Mouse (Mus musculus) midbrain, embryonic 10.5 days (tissue): ENCODE measurements at regions not wholly inside any gene's neighbourhood (a gene's known extent, or its start where the extent isn't known, plus 50 kb on each side); places are given as distances from the start of the nearest gene placed in this dataset.

Experiments
- DNase-seq: peaks from one replicate; pipeline ENCODE4 v3.0.0-alpha.2; 2017; ENCODE audit warnings: low spot score
- H3K27ac ChIP-seq: fragments of 300-500 bp; sonication (generic); replicated peaks from 2 replicates; pipeline ENCODE4 v1.5.1; 2016; ENCODE audit warnings: mild to moderate bottlenecking
- H3K27me3 ChIP-seq: fragments of 300-500 bp; sonication (generic); 2 replicates; pipeline ENCODE4 v1.6.1; 2016; ENCODE audit warnings: low read depth, mild to moderate bottlenecking; ENCODE audit not compliant: poor library complexity, severe bottlenecking
- H3K36me3 ChIP-seq: fragments of 300-500 bp; sonication (generic); 2 replicates; pipeline ENCODE4 v1.6.1; 2016; ENCODE audit warnings: mild to moderate bottlenecking, moderate library complexity
- H3K4me1 ChIP-seq: fragments of 300-500 bp; sonication (generic); 2 replicates; pipeline ENCODE4 v1.6.1; 2016
- H3K4me3 ChIP-seq: fragments of 300-500 bp; sonication (generic); 2 replicates; pipeline ENCODE4 v1.5.1; 2016; ENCODE audit warnings: mild to moderate bottlenecking, moderate library complexity
- H3K9me3 ChIP-seq: fragments of 300-500 bp; sonication (generic); replicated peaks from 2 replicates; pipeline ENCODE4 v1.6.1; 2016; ENCODE audit warnings: mild to moderate bottlenecking
- WGBS: fragments of 180-500 bp; shearing (Covaris S2); methylation state at CpG from one replicate; pipeline ENCODE4 v1.1.7; 2016; 5-methylcytosine and 5-hydroxymethylcytosine counted together

DNA sequence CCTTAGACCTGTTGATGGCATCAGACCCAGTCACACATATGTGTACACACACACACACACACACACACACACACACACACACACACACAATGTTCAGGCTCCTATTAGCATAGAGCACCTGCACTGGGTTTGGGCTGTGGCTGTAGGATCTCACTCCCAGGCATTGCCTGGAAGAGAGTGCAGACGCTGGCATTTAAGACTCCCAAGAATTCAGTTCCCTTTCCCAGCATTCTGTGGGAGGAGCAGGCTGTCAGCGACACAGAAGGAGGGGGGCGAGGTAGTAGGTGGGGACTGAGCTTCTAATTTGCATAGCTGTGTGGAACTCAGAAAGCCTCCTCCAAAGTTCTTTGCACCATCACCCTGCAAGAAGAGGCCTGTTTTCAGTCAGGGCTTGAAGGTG lies 374.2 kb upstream of the Fam49b start:
- Histone ChIP-seq H3K27ac (peak overlapping the region; percentile 38; the same call in 1 of the 2 replicates), H3K27me3 (no peaks in the 10 kb centered on the region), H3K36me3 (no peaks in the 10 kb centered on the region), H3K4me3 (no peak overlapping the region), H3K4me1 (peaks cover 9% of the 10 kb centered on the region), H3K9me3 (no peaks in the 10 kb centered on the region)
- DNase-seq = peak; percentile 40
- WGBS = 9% methylated on average over 3 of the region's 3 CpGs

DNA sequence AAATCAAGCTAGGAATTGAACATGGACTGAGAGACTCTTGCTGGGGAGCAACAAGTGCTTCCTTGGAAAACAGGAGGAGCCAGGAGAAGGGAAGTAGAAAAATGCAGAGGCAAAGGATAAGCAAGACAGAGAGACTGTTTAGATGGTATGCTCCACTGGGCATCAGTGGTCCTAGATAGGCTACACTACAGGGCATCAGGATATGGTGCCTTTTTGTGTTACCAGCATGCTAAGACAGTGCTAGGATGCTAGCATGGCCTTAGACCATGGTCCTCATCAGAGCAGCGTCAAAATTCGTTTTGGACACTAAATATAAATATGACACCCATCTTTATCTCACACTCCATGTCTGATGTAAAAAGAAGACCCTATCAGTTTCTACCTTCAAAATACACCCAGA lies 374.6 kb upstream of the Fam49b start:
- 93% methylated on average over 2 of the region's 2 CpGs for WGBS
- peak overlapping the region; percentile 38; the same call in 1 of the 2 replicates for H3K27ac ChIP-seq
- no peak overlapping the region for H3K4me3 ChIP-seq
- no peaks in the 10 kb centered on the region for H3K27me3 ChIP-seq
- peaks cover 9% of the 10 kb centered on the region for H3K4me1 ChIP-seq
- no peak for DNase-seq
- no peaks in the 10 kb centered on the region for H3K36me3 ChIP-seq
- H3K9me3 ChIP-seq = no peaks in the 10 kb centered on the region

DNA sequence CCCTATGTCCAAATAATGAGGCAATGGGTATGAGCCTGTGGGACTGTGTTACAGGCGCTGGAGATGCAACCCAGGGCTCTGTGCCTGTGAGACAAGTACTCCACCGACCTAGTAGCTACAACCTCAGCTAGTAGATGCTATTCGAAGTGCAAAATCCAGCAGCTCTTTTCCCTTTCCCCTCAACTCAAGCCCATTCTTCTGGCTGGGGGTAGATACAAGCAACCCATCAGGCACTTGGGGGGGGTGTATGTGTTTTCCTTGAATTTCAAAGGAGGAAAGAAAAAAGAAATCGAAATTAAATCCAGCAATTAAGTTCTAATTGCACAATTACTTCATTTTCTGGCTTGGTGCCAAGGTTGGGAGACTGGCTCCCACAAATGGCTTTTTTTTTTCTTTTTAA lies 372.4 kb upstream of the Gm21798 start:
- Histone ChIP-seq H3K9me3 (no peaks in the 10 kb centered on the region), H3K27me3 (no peaks in the 10 kb centered on the region), H3K27ac (no peak overlapping the region), H3K36me3 (no peaks in the 10 kb centered on the region), H3K4me1 (no peaks in the 10 kb centered on the region), H3K4me3 (no peak overlapping the region)
- DNase-seq = no peak
- WGBS = 87% methylated on average over 4 of the region's 4 CpGs

GRCm38 (mm10) chr15:64446411-64447072 lies 371.0 kb upstream of the Gm21798 start:
- H3K36me3 ChIP-seq = no peaks in the 10 kb centered on the region
- DNase-seq = no peak
- H3K4me3 ChIP-seq = no peak overlapping the region
- H3K27ac ChIP-seq = no peak overlapping the region
- WGBS = 73% methylated on average over 9 of the region's 9 CpGs
- no peaks in the 10 kb centered on the region for H3K4me1 ChIP-seq
- no peaks in the 10 kb centered on the region for H3K27me3 ChIP-seq
- H3K9me3 ChIP-seq = no peaks in the 10 kb centered on the region

GRCm38 (mm10) chr15:64447239-64447952 lies 370.1 kb upstream of the Gm21798 start:
- no peak overlapping the region for H3K27ac ChIP-seq
- H3K4me1 ChIP-seq = no peaks in the 10 kb centered on the region
- 78% methylated on average over 5 of the region's 5 CpGs for WGBS
- H3K9me3 ChIP-seq = no peaks in the 10 kb centered on the region
- no peaks in the 10 kb centered on the region for H3K27me3 ChIP-seq
- no peak for DNase-seq
- no peaks in the 10 kb centered on the region for H3K36me3 ChIP-seq
- H3K4me3 ChIP-seq = no peak overlapping the region

DNA sequence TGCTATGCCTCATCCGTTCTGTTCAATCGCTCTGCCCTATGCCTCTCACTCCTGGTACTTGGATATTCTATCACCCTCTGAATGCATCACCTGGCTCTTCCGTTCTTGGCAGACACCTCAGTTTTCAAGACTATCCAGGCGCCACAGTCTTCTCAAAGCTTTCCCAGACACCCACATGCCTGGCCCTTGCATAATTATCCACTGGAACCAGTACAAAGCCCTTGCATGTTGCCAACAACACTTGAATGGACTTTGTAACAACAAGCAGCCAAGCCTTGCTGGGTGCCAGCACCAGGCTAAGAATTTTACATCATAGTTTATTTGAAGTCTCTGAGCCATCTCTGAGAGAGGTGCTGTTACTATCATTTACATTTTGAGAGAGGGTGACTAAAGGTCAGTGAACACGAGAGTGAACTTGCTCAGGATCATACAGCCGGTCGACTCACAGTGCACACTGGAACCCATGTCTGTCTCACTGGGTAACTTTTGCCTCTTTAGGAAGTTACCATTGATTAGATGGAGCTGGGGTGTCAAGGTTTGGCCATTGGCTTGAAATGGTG lies 368.8 kb upstream of the Gm21798 start:
- H3K27me3 ChIP-seq = no peaks in the 10 kb centered on the region
- WGBS = 88% methylated on average over 7 of the region's 7 CpGs
- no peak for DNase-seq
- H3K4me3 ChIP-seq = no peak overlapping the region
- H3K36me3 ChIP-seq = no peaks in the 10 kb centered on the region
- no peaks in the 10 kb centered on the region for H3K4me1 ChIP-seq
- no peak overlapping the region for H3K27ac ChIP-seq
- H3K9me3 ChIP-seq = no peaks in the 10 kb centered on the region

- 86% methylated on average over 1 of the region's 1 CpGs for WGBS
- H3K9me3 ChIP-seq = no peaks in the 10 kb centered on the region
- DNase-seq = no peak
These were observed 346.8 kb upstream of the Gm21798 start for GRCm38 (mm10) chr15:64470743-64471142.

GRCm38 (mm10) chr15:64471597-64471996 lies 345.9 kb upstream of the Gm21798 start:
- H3K36me3 ChIP-seq = no peaks in the 10 kb centered on the region
- WGBS = 74% methylated on average over 2 of the region's 2 CpGs
- no peak overlapping the region for H3K4me3 ChIP-seq
- DNase-seq = no peak
- no peaks in the 10 kb centered on the region for H3K27me3 ChIP-seq
- H3K27ac ChIP-seq = no peak overlapping the region
- H3K4me1 ChIP-seq = no peaks in the 10 kb centered on the region
- H3K9me3 ChIP-seq = no peaks in the 10 kb centered on the region

More at GRCm38 (mm10) chr15:64470743-64471142, 346.8 kb upstream of the Gm21798 start:
- Histone ChIP-seq H3K27ac (no peak overlapping the region), H3K27me3 (no peaks in the 10 kb centered on the region), H3K4me3 (no peak overlapping the region), H3K36me3 (no peaks in the 10 kb centered on the region), H3K4me1 (no peaks in the 10 kb centered on the region)

GRCm38 (mm10) chr15:64474236-64474635 lies 343.3 kb upstream of the Gm21798 start:
- Histone ChIP-seq H3K36me3 (no peaks in the 10 kb centered on the region), H3K4me3 (no peak overlapping the region), H3K4me1 (no peaks in the 10 kb centered on the region), H3K27ac (no peak overlapping the region), H3K9me3 (no peaks in the 10 kb centered on the region), H3K27me3 (no peaks in the 10 kb centered on the region)
- DNase-seq = no peak
- 97% methylated on average over 1 of the region's 1 CpGs for WGBS

GRCm38 (mm10) chr15:64477131-64477530 lies 340.4 kb upstream of the Gm21798 start:
- Histone ChIP-seq H3K4me3 (no peak overlapping the region), H3K9me3 (no peaks in the 10 kb centered on the region), H3K27me3 (no peaks in the 10 kb centered on the region), H3K27ac (no peak overlapping the region), H3K4me1 (peaks cover 8% of the 10 kb centered on the region), H3K36me3 (no peaks in the 10 kb centered on the region)
- WGBS = 88% methylated on average over 5 of the region's 5 CpGs
- DNase-seq = no peak

- peaks cover 8% of the 10 kb centered on the region for H3K4me1 ChIP-seq
- no peak overlapping the region for H3K27ac ChIP-seq
- no peaks in the 10 kb centered on the region for H3K36me3 ChIP-seq
- H3K4me3 ChIP-seq = no peak overlapping the region
- WGBS = 66% methylated on average over 6 of the region's 6 CpGs
- no peaks in the 10 kb centered on the region for H3K9me3 ChIP-seq
- H3K27me3 ChIP-seq = no peaks in the 10 kb centered on the region
- no peak for DNase-seq
These were observed 336.9 kb upstream of the Gm21798 start for GRCm38 (mm10) chr15:64480625-64481024.

DNA sequence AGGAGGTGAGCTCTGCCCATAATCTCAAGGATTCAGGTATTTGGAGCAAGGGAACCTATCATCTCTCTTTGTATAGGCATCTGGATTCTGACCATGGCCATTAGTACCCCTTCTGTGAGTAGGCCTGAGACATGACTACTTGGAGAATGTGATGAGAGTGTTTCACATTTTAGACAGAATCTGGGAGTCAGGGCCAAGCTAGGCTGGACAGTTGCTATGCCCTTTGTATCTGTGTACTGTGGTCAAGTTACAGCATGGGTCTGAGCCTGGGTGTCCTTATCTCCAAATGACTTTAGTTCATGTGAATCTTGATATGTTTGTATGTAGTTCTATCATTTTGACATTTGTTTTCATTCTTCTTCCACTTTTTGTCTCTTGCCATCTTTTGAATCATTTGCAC lies 336.3 kb upstream of the Gm21798 start:
- Histone ChIP-seq H3K4me3 (no peak overlapping the region), H3K36me3 (no peaks in the 10 kb centered on the region), H3K27ac (no peak overlapping the region), H3K4me1 (peaks cover 8% of the 10 kb centered on the region), H3K27me3 (no peaks in the 10 kb centered on the region), H3K9me3 (no peaks in the 10 kb centered on the region)
- no peak for DNase-seq

DNA sequence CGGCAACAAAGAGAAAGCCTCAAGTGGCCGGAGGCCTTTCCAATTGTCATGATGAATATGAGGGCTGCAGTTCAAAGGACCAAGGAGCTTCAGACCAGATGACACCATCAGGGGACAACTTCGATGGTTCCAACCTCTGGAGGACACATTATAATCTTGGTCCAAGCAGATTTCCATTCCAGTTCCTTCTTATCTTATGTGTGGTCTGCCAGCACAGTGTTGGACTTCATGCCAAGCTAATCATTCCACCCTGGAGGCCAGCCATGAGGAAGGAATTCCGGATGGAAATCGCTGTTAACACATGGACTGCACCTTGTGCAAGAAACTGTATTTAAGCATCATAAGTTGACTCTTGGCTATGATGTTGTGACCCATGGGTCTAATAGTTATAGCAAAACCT lies 334.5 kb upstream of the Gm21798 start:
- Histone ChIP-seq H3K36me3 (no peaks in the 10 kb centered on the region), H3K9me3 (no peaks in the 10 kb centered on the region), H3K27me3 (no peaks in the 10 kb centered on the region), H3K4me3 (no peak overlapping the region), H3K4me1 (peaks cover 10% of the 10 kb centered on the region), H3K27ac (no peak overlapping the region)
- 93% methylated on average over 5 of the region's 5 CpGs for WGBS
- DNase-seq = no peak
